Mouse (Mus musculus) lung, adult 2 months (tissue): ENCODE measurements around the gene Sars. TPM values are rescaled to one million over a fixed set of nuclear protein-coding genes. Genes with fewer than 3 reads are reported as not detected.

Experiments
- DNase-seq: peaks from one replicate; pipeline ENCODE4 v3.0.0; 2022
- H3K4me1 ChIP-seq: fragments of 200-500 bp; 2 replicates; pipeline ENCODE4 v1.6.1; 2011; ENCODE audit warnings: low read length; ENCODE audit not compliant: control insufficient read depth, insufficient read depth
- H3K4me3 ChIP-seq: fragments of 200-500 bp; replicated peaks from 2 replicates; pipeline ENCODE3; 2011; ENCODE audit warnings: low read depth, mild to moderate bottlenecking, control low read depth, low read length; ENCODE audit errors: extremely low read depth
- CTCF ChIP-seq: fragments of 200-500 bp; IDR thresholded peaks from 2 replicates; pipeline ENCODE4 v1.5.1; 2011; ENCODE audit warnings: mild to moderate bottlenecking, low read length, control low read depth; ENCODE audit not compliant: insufficient read depth
- POLR2A ChIP-seq: fragments of 200-500 bp; IDR thresholded peaks from 2 replicates; pipeline ENCODE4 v1.6.1; 2011; ENCODE audit warnings: low read depth, mild to moderate bottlenecking, control low read depth, low read length, borderline replicate concordance; ENCODE audit errors: extremely low read depth
- WGBS: fragments of 180-500 bp; shearing (Covaris S2); methylation state at CpG from one replicate; pipeline ENCODE4 v1.1.7; 2018; 5-methylcytosine and 5-hydroxymethylcytosine counted together
- polyA plus RNA-seq: library from polyadenylated mRNA; depleted of rRNA; stranded (reverse); fragments of >200 nt; gene quantifications from 2 replicates; pipeline ENCODE4 v1.2.3, GENCODE M21; 2012

The Sars gene
- polyA plus RNA-seq, 1 experiment: 48.0 TPM

DNA sequence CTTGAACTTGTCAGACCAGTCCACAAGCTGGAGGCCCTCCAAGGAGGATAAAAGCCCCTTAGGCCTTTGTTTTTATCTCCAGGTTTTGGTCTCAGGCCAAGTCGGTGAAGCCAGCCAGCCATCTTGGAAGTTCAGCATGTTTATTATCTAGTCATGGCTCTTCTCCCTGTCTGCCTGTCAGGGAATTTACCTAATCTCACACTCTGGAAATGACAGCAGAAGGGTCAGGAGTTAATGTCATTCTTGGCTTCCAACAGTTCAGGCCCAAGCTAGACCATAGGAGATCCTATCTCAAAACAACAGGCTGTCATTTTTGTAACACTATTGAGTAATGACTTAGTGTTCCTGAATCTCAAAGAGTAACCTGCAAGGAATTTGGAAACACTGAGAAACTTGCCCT is 9.2 kb upstream of the Sars start:
- DNase-seq: no peak
- Histone ChIP-seq H3K4me1 (peaks cover 4% of the 10 kb centered on the region; the same call in 1 of the 2 replicates), H3K4me3 (no peak overlapping the region)
- 52% methylated on average over 1 of the region's 1 CpGs for WGBS
- no peak for TF ChIP-seq CTCF
- no peak for TF ChIP-seq POLR2A

DNA sequence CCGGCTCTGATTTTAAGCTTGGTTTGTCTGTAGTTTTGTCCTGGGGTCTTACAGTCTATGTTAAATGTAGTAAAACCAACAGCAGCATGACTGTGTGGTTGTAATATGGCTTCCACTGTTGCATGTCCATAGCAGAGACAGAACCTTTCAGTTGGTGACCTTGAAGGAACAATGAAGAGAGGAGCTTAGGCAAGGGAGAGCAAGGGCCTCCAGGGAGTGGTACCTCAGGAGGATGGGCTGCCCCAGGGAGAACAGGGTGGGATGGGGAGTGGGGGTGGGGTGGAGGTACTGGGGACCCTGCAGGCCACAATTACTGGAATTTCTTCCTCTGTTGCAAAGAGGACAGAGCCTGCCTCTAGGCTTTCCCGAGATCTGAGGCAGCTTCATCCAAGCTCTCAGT is 7.0 kb upstream of the Sars start:
- Histone ChIP-seq H3K4me1 (no peaks in the 10 kb centered on the region), H3K4me3 (no peak overlapping the region)
- WGBS: 96% methylated on average over 2 of the region's 2 CpGs
- DNase-seq: no peak
- TF ChIP-seq POLR2A: no peak
- TF ChIP-seq CTCF: no peak

DNA sequence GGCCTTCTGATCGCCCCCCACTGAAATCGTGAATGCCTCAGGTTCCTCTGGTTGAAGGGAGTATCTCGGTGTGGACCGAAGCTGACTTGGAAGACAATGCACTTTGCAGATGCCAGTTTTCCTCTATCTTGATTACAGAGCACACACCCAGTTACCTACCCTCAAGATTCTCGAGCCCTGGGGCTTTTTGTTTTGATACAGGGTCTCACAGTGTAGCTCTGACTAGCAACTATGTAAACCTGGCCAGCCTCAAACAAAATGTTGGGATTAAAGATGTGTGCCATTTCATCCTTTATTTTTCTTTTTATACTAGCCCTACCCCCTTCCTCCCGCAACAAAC is 327 bp upstream of the Sars start:
- no peak for TF ChIP-seq POLR2A
- no peak for TF ChIP-seq CTCF
- Histone ChIP-seq H3K4me3 (peak overlapping the region; percentile 60), H3K4me1 (peaks cover 2% of the 10 kb centered on the region)
- no peak for DNase-seq
- 17% methylated on average over 6 of the region's 6 CpGs for WGBS

DNA sequence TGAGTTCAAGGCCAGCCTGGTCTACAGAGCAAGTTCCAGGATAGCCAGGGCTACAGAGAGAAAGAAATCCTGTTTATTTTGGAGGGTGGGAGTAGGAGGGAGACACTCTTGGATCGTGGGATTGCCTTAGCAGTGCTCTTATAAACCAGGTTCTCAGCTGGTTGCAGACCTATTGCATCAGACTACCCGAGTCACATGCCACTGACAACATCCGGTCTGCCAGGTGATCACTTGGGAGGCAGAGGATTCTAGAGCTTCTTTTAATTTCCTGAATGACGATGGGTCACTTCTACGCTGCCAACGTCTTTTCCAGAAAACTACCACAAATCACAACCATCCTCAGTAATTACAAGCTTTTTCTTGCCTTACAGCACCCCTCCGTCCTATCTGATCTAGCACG is 980 bp downstream of the Sars start:
- Histone ChIP-seq H3K4me1 (peaks cover 2% of the 10 kb centered on the region), H3K4me3 (peak overlapping the region; percentile 83)
- TF ChIP-seq POLR2A (peak; percentile 25; the same call in 1 of the 2 replicates), CTCF (no peak)
- 6% methylated on average over 8 of the region's 8 CpGs for WGBS
- DNase-seq: peak; percentile 56

GRCm38 (mm10) chr3:108436380-108436714 is 8.7 kb downstream of the Sars start:
- Histone ChIP-seq H3K4me1 (no peaks in the 10 kb centered on the region), H3K4me3 (no peak overlapping the region)
- WGBS: 82% methylated on average over 7 of the region's 7 CpGs
- TF ChIP-seq CTCF (no peak), POLR2A (no peak)
- no peak for DNase-seq

DNA sequence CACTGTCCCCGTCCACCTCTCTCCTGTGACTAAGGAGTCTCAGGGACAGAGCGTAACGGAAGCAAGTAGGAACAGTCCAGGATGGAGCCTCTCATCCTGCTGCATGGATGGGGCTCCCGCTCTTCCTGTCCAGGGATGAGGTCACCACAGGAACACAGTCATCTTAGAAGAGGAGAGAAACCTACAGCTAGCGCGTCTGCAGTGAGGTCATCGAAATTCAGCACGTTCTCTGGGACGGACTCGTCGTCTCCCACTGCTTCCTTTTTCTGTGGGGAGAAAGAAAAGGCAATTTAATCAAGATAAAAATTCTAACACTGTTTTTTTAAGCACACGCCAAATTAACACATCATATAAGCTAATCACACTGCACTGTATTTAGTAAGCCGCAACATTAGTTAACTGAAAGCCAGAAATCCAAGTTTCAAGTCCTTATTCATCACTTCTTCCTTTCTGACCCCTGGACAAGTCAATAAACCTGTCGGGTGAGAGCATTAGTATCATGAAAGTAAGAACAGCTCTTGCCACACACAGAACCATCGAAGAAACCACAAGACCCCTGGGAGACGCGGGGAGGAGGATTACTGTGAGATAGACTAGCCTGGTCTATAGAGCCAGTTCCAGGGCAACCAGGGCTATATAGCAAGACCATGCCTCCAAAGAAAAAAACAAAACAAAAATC is 9.2 kb downstream of the Sars start:
- Histone ChIP-seq H3K4me1 (no peaks in the 10 kb centered on the region), H3K4me3 (no peak overlapping the region)
- no peak for DNase-seq
- WGBS: 61% methylated on average over 17 of the region's 17 CpGs
- TF ChIP-seq CTCF: no peak
- no peak for TF ChIP-seq POLR2A

- TF ChIP-seq POLR2A (no peak), CTCF (no peak)
- no peak for DNase-seq
- Histone ChIP-seq H3K4me1 (no peaks in the 10 kb centered on the region), H3K4me3 (no peak overlapping the region)
- WGBS: 72% methylated on average over 19 of the region's 19 CpGs
Observed at GRCm38 (mm10) chr3:108433881-108434495, 11.0 kb downstream of the Sars start.

DNA sequence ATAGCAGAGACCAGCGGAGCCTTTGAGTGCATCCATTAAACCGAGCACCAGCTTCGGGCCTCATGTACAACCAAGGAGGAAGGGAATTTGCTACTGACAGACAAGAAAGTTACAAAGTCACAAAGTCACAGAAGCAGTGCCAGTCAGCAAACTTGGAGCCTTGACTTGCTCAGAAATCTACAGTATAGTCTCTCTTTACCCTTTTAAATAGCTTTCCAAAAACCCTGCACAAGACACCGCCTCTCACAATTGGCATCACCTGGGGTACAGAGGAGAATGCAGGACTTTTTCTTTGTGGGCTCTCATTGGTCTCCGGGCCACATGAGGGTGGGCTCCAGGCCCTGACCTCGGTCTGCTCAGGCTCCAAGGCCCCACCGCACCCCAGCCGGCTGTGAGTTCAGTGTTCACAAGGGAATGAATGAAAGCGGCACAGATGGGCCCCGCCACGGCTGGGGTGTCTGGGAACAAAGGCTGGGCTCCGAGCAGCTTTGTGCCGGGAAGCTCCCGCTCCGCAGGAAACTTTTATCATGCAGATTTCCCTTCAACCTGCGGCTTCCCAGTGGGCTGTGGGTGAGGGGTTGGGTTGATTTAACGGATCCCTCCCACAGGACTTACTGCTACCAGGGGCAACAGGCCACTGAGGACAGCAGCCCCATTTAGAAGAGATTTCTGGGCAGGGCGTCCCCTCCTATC is 11.7 kb downstream of the Sars start:
- no peak for DNase-seq
- Histone ChIP-seq H3K4me1 (no peaks in the 10 kb centered on the region), H3K4me3 (no peak overlapping the region)
- TF ChIP-seq POLR2A (no peak), CTCF (no peak)
- WGBS: 78% methylated on average over 18 of the region's 18 CpGs

DNA sequence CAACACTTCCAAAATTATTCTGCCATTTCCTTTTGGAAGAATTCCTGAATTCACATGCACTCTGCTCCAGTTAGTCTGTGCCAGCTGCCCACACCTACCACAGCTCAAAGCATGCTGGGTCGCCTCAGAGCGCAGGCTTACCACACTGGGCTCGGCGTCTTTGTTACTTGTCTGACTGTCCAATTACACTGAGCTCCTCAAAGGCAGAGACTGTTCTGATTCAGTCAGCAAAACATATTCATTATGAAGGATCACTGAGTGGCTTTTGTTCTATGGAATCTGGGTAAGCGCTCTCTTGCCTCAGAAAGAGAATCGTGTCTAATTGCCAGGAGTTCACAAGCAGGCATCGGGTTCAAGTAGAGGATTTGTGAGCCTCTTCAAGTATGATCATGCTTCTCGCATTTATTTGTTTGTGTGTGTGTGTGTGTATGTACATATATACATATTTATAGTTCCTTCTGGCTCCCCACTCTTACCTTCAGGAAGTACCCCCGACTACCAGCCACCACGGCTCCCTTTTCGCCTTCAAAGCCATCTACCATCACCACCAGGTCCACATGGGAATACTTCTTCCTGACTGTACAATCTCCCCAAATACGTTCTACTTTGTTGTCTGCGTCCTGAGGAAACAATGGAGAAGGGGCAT is 12.3 kb downstream of the Sars start:
- 85% methylated on average over 13 of the region's 13 CpGs for WGBS
- DNase-seq: no peak
- no peaks in the 10 kb centered on the region for H3K4me1 ChIP-seq
- TF ChIP-seq CTCF (no peak), POLR2A (no peak)
- no peak overlapping the region for H3K4me3 ChIP-seq

DNA sequence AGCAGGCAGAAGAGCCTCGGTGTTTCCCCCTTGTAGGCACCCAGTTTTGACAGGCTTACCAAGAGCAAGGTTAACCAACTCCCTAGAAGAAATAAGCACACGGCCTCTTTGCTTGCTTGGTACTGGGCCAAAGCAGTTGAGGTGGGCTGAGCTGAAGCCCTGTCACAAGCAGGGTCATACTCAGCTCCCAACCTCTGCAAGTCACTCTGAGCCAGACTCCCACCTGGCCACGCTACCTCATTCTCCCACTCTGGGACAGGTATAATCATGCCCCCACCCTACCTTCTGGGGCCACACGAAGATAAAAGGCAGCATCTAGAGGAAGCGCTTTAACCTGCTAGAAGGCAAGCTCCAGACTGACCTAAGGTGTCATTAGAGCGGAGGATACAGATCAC is 19.4 kb downstream of the Sars start:
- TF ChIP-seq CTCF: no peak
- no peak for TF ChIP-seq POLR2A
- WGBS: 91% methylated on average over 6 of the region's 6 CpGs
- H3K4me3 ChIP-seq: no peak overlapping the region
- no peak for DNase-seq
- no peaks in the 10 kb centered on the region for H3K4me1 ChIP-seq
